Mouse (Mus musculus) neural tube, embryonic 10.5 days (tissue): ENCODE data around the gene Asb4.

Experiments
- DNase-seq: peaks from one replicate; pipeline ENCODE4 v3.0.0-alpha.2; 2017; ENCODE audit warnings: low spot score; ENCODE audit errors: extremely low spot score

The Asb4 gene

DNA sequence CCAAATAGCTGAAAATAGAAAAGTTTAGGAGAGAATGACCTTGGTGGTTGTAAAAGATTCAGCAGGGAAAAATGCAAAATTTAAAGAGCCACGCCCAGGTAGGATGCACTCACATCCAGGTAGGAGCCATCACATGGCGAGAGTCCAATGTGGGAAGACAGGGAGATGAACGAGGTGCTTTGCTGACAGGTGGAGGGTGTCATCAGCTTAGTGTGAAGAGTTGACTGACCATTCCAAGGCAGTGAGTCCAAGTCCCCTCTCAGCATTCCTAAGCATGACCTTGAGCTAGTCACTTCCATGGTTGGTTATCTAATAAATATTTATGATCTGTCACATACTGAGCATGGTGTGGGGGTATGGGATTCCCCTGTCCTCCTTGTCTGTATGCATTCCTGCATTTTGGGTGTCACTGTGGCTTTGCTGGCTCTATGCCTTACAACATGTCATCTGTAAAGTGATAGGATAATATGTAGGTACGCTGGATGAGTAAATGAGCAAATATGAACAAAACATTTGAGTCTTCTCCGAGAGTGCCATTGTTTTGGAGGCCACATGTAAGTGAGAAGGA, 61.2 kb downstream of the Asb4 start:
- DNase-seq, result no peak

DNA sequence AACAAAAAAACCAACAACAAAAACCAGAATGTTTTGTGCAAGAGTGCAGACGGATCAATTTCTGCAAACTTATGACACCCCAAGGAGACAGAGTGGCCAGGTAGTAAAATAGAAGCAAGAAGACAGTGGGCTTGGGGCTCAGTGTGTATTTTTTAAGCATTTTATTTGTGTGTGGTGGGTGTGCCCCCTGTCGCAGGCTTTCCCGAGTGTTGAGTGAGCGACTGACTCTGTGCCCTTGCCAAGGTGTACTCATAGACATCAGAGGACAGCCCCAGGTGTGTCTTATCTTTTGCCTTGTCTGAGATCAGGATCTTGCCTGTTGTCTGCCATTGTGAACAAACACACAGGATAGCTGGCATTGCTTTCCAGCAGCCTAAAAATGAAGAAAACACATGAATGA, 63.8 kb downstream of the Asb4 start:
- DNase-seq, result no peak

DNA sequence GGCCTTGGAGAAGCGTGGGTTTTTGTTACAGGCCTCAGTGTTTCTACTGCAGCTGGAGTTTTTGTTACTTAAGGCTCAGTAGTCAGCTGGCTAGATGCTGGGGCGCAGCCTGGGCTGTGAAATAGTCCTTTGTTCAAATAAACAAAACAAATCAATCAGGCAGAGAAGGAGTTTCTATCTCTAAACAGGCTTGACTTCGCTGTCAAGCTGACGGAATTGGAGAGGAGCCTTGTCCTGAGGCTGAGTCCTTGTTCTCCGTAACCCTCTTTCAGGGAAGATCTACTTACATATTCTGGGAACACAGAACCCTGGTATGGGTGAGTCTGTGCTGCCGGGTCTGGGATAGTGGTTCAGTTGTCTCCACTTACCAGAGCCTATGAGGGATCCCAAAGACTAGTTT, 64.4 kb downstream of the Asb4 start:
- no peak for DNase-seq

DNA sequence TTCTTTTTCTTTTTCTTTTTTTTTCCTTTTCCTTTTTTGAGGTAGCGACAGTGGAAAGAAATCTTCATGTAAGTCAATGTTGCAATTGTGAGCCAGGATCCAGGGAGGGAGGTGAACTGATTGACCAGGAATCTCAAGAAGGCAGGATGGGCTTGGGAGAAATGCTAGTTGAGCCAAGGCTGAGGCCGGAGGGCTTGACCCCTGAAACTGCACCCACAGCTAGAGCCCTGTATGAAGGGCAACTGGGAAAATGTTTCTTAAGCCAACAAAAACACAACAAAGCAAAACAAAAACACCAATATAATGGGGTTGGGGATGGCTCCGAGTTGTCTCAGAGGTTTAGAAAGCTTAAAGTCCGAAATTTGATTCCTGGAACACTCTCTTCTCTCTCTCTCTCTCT, 65.2 kb downstream of the Asb4 start:
- DNase-seq, result no peak

DNA sequence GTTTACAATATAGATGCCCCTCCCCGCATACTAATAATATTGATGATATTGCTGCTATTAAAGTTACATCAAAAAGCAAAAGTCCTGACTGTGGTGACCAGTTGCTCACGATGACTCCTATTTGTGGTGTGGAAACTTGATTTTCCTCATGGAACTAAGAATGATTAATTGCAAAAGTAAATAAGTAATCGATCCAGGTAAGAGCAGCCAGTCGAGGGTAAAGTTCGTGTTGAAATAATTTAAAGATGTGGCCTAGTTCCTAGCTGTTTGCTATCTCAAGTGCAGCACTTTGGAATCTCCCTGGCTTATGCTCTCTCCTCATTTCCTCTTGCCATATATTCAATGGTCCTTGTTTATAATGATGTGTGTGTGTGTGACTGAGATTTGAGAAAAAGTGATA, 66.7 kb downstream of the Asb4 start:
- DNase-seq, result no peak

DNA sequence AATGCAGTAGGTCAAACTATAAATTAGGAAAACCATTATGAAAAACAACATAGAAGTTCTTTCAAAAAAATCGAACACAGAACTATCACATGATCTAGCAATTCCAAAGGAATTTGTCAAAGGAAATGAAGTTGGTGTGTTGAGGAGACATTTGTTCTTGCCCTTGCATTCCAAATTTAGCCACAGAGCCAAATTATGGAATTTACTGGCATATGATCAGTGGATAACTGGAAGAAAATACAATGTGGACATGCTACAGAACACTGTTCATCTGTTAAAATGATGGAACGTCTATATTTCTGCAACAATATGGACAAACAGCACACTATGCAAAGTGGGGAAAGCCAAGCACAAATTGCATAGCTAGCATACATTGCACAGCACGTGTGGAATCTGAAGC, 72.7 kb downstream of the Asb4 start:
- no peak for DNase-seq

DNA sequence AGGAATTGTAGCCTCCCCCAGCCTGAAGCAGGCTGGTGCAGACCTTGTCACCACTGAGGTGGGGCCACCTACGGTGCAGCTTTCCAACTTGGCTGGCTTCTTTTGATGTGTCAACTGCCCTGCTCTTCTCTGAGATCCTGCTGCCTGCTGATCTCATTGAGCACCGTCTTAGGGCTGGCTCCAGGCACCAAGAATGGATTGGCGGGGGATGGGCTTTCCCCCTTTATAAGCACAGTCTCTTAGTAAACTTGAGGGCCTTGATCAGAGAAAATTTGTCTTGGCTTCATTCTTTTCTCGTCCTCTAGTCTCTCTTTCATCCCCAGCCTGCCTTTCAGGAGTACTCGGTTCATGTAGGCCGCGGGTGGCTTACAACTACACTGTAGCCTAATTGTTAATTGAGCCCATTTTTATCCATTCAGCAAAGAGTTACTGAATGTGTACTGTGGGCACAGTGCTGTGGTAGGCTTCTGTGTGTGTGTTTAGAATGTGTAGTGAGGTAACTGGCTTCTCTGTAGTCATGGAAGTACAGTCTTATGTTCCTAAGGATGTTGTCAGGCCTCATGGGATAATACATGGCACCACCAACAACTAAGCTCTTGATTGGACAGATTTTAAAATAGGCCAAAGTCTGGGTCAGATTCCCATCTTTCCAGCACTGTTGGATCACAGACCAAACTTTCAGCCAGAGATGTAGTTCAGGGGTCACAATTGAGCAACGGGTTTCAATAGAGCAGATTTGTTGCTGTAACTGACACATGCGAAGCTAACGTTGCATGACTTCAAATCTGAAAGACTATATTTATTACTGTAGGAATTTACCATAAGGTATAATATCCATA, 87.5 kb downstream of the Asb4 start:
- no peak for DNase-seq

DNA sequence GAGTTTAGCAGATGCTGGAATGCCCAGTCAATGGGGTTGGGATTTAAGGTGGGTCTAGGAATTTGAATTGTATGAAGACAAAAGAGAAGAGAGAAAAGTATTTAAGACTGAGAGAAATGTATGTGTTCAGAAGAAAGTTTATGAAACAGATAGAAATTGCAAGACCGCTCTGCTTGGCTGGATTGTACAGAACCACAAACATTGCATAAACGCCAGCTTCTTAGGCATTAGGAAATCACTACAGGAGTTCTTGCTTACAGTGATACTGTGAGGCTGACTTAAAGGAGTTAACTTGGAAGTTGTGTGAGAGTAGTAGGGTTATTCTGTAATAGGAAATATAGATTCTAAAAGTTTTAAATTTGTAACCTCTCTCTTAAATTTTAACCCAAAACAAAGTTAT, 89.5 kb downstream of the Asb4 start:
- DNase-seq, result no peak

DNA sequence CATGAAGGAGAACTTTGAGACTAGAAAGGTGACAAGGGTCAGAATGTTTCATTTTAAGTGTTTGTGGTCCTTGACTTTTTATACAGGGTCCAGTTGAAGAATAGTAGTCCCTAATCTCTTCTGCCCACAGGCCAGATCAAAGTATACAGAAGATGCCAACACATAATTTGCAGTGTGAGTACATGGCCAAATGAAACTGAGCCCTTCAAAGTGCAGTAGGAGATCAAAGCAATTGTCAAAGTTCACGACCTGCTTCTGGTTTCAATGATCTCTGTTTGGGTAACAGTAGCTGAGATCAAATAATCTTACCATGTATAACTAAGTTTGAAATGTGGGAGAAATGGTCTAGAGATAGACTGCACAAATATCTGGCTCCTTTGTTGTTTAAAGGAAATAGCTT, 90.8 kb downstream of the Asb4 start:
- DNase-seq, result no peak

DNA sequence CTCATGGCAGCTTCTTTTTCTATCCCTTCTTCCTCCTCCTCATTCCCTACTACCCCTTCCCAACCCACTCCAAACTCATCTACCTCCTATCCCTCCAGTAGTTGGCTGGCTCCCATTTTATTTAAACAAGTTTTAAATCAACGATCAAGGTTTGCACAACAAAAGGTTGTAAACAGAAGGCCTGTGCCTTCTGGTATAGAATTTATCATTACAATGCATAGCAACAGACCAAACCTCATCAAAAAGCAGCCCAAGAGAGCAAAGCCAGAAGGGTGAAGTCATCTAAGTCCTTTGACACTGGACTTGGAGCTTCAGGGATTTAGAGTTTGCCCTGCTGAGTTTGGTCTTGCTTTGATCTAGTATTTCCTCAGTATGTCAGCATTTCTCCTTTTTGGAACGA, 97.9 kb downstream of the Asb4 start:
- no peak for DNase-seq

DNA sequence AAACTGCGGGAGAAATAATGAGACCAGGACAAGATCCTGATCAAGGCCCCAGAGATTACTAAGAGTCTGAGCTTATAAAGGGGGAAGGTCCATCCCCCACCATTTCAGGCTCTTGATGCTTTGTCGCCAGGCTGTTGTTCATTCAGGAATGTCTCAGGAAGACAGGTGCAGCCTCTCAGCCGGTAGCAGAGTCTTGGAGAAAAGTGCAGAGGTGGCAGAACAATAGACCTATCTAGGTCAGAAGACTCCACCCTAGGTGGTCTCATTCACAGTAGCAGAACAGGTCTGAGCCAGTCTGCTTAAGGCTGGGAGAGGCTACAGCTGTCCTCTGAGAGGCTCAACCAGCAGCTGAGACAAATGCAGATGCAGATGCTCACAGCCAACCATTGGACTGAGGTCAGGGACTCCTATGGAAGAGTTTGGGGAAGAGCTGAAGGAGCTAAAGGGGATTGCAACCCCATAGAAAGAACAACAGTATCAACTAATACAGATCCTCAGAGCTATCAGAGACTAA, 99.1 kb downstream of the Asb4 start:
- no peak for DNase-seq
